Mouse (Mus musculus) megakaryocyte progenitor cell, adult 5-6 weeks (primary cell): ENCODE results near the gene Vgll4. TPM values are rescaled to one million over a fixed set of nuclear protein-coding genes. Genes with fewer than 3 reads are reported as not detected.
A peak's percentile ranks its signal among the peaks of the same experiment; 100 is the strongest.

Experiments
- ATAC-seq: replicated peaks from 2 replicates; pipeline ENCODE4 v1.8.0; 2016; ENCODE audit warnings: mild to moderate bottlenecking, moderate TSS enrichment, inconsistent platforms; ENCODE audit not compliant: poor library complexity
- total RNA-seq, 2 experiments: library from RNA; stranded (forward) in 1 of 2; stranded (reverse) in 1 of 2; fragments of 157-497, 149-512 nt in 1 of 2; fragments of 200-1000 nt in 1 of 2; gene quantifications; 2 replicates each; pipeline versions ENCODE4 v1.2.3 to v1.2.4; 2015 to 2017

The Vgll4 gene
- total RNA-seq, 2 experiments from 2014 or later: 14.0 to 23.1 TPM

DNA sequence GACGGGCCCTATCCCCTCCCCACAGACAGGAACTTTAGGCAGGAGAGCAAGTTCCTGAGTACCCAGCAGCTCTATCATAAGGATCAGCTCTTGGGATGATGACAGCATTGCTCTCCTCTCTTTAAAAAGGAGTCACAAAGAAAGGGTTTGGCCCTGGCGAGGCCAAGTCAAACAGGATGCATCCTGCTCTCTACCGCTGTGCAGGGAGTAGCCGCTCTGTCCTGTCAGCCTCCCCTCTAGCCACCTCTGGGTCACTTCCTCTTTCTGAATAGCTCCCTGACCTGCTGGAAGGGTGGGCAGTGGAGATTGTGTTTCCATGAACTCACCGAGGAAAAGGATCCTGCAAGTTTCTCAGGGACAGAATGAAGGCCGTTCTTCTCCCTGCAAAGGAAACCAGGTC is 151.3 kb downstream of the Vgll4 start:
- peak; percentile 58 for ATAC-seq

DNA sequence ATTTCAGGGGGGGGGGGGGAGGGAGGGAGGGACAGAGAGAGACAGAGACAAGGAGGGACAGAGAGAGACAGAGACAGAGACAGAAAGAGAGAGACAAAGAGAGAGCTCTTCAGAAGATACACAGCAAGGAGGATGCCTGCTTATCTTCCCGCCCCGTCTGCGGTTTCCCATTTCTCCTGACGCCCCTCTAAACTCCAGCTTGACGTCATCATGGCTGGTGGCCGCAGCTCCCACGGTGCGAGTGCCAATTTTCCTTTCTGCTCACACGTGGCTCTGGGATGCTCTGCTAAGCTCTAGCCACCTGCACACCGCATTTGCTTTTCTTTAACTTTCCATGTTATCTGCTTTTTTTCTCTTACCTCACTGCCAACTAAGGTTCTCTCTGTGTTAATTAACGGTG is 151.8 kb downstream of the Vgll4 start:
- peak; percentile 62 for ATAC-seq

DNA sequence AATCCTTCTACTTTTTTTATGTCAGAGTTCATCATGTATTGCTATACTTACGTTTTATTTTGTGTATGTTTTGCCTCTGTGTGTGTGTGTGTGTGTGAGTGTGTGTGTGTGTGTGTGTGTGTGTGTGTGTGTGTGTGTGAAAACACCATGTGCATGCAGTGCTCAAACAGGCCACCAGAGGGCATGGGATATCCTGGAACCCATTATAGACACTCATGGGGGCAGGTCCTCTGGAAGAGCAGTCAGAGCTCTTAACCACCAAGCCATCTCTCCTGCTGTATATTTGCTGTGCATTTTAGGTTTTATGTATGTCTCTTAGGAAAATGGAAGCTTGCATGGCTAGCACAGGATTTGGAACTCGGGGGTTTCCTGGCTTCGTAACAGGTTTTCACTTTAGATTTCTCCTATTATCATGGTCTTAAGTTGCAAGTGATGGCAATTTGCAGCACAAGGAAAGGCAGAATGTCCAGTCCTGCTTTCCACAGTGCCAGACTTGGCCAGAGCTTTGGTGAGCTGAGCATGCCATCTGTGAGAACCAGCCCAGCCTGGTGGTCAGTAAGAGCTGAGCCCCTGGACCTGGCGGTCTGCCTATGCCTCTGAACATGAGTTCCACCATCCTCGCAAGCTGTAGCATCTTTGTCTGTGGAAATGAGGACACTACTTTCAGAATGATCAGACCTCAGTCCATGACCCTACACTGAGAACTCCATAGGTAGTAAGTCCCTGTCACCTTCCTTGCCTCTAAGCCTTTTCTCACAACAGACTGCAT is 154.7 kb downstream of the Vgll4 start:
- peak; percentile 45 for ATAC-seq

DNA sequence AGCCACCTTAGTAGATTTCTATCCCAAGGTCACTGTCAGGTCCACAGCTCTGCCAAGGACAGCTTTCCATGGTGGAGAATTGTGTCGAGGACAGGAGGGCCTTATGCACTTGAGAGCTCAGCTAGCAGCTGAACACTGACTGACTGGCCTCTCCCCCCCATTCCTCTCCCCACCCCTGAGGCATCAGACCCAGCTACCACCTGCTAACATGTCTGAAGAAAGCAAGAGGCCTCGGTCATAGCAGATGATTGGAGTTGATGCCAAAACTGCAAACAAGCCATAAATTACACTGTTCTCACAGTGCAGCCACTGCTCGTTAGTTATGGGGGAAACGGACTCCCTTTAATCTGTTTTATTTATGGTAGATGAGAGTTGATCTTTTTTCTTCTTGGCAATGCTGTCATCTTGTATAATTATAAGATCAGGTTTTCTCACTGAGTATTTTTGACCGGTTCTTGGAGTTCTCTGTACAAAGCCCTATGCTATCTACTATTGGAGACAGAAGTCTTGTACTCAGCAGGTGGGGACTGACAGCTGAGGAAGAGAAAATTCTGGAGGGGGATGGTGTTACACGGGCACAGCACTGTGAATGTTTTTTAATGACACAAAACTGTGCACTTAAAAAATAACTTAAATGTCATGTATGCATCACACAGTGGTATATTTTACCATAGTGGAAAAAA is 155.5 kb downstream of the Vgll4 start:
- no peak for ATAC-seq

GRCm38 (mm10) chr6:114812779-114813178 is 157.0 kb downstream of the Vgll4 start:
- no peak for ATAC-seq

DNA sequence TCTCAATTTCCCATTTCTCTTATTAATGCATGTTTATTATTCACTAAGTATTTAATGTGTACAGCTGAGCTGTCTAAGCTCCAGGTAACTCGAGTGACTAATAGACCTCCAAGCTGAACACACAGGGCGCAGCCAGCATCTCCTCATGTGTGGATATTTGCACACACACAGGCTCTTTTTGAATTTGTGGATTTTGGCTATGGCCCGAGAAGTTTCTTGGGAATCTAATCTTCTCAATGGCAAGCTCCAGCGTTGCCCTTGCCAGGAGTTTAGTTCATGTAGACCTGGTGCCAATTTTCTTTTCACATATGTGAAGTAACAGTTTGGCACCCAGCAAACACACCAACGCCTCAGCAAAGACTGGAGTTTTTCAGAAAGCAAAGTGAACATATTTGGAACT is 157.5 kb downstream of the Vgll4 start:
- no peak for ATAC-seq

Other genes starting within 250 kb of the Vgll4 start
- 54.3 and 55.0 TPM in 2 replicates for gene Tamm41, start 67.9 kb upstream of the Vgll4 start, total RNA-seq (2015)
- 49.5 and 50.6 TPM in 2 replicates for gene Tamm41, start 67.9 kb upstream of the Vgll4 start, total RNA-seq (2017)
- gene Syn2, start 164.9 kb upstream of the Vgll4 start, total RNA-seq (2015): not detected in 2 replicates
- gene Syn2, start 164.9 kb upstream of the Vgll4 start, total RNA-seq (2017): not detected in 2 replicates